Mouse (Mus musculus) midbrain, embryonic 15.5 days (tissue): Measurements from ENCODE around the gene Ptprm. TPM values are rescaled to one million over a fixed set of nuclear protein-coding genes. Genes with fewer than 3 reads are reported as not detected.

ENCODE experiments used
- ATAC-seq: fragments of 200-750 bp; cut with Nextera tagmentation; replicated peaks from 2 replicates; pipeline ENCODE4 v1.8.0; 2017; ENCODE audit warnings: moderate TSS enrichment
- H3K27ac ChIP-seq: fragments of 300-500 bp; sonication (generic); 2 replicates; pipeline ENCODE4 v1.5.1; 2015; ENCODE audit warnings: mild to moderate bottlenecking, inconsistent platforms
- H3K27me3 ChIP-seq: fragments of 300-500 bp; sonication (generic); replicated peaks from 2 replicates; pipeline ENCODE4 v1.6.1; 2015; ENCODE audit warnings: inconsistent platforms
- H3K36me3 ChIP-seq: fragments of 300-500 bp; sonication (generic); replicated peaks from 2 replicates; pipeline ENCODE4 v1.6.1; 2015; ENCODE audit warnings: inconsistent platforms
- H3K4me1 ChIP-seq: fragments of 300-500 bp; sonication (generic); 2 replicates; pipeline ENCODE4 v1.6.1; 2015; ENCODE audit warnings: inconsistent platforms
- H3K4me2 ChIP-seq: fragments of 300-500 bp; sonication (generic); 2 replicates; pipeline ENCODE4 v1.6.1; 2015; ENCODE audit warnings: inconsistent platforms, mild to moderate bottlenecking, moderate library complexity
- H3K4me3 ChIP-seq: fragments of 300-500 bp; sonication (generic); 2 replicates; pipeline ENCODE4 v1.5.1; 2015; ENCODE audit warnings: mild to moderate bottlenecking, inconsistent platforms
- H3K9ac ChIP-seq: fragments of 300-500 bp; sonication (generic); 2 replicates; pipeline ENCODE4 v1.6.1; 2015; ENCODE audit warnings: mild to moderate bottlenecking, inconsistent platforms
- H3K9me3 ChIP-seq: fragments of 300-500 bp; sonication (generic); 2 replicates; pipeline ENCODE4 v1.6.1; 2016; ENCODE audit warnings: inconsistent platforms
- WGBS: fragments of 180-500 bp; shearing (Covaris S2); methylation state at CpG from one replicate; pipeline ENCODE4 v1.1.7; 2015; ENCODE audit warnings: mixed read lengths; 5-methylcytosine and 5-hydroxymethylcytosine counted together
- polyA plus RNA-seq: library from polyadenylated mRNA; unstranded; fragments of >200 nt; fragmentation: Nextera tagmentation; extraction: Ambion mirVana; gene quantifications from 2 replicates; pipeline ENCODE4 v1.2.1, GENCODE M21; 2015

Ptprm gene
- polyA plus RNA-seq, 1 experiment from 2014 or later: 21.8 TPM

GRCm38 (mm10) chr17:66785586-66785985 is 568.7 kb downstream of the Ptprm start:
- H3K27ac ChIP-seq: no peak overlapping the region
- H3K4me2 ChIP-seq: no peak overlapping the region

GRCm38 (mm10) chr17:66783601-66784000 is 570.7 kb downstream of the Ptprm start:
- no peak overlapping the region for H3K4me2 ChIP-seq
- H3K27ac ChIP-seq: no peak overlapping the region
- H3K9me3 ChIP-seq: no peaks in the 10 kb centered on the region
- WGBS: 83% methylated on average over 4 of the region's 4 CpGs
- H3K36me3 ChIP-seq: no peaks in the 10 kb centered on the region
- no peak overlapping the region for H3K9ac ChIP-seq
- H3K4me1 ChIP-seq: peaks cover 21% of the 10 kb centered on the region
- H3K27me3 ChIP-seq: no peaks in the 10 kb centered on the region
- no peak overlapping the region for H3K4me3 ChIP-seq
- ATAC-seq: no peak

More at GRCm38 (mm10) chr17:66785586-66785985, 568.7 kb downstream of the Ptprm start:
- no peak for ATAC-seq
- peaks cover 21% of the 10 kb centered on the region for H3K4me1 ChIP-seq
- 85% methylated on average over 11 of the region's 11 CpGs for WGBS
- H3K9ac ChIP-seq: no peak overlapping the region
- no peaks in the 10 kb centered on the region for H3K36me3 ChIP-seq
- H3K9me3 ChIP-seq: no peaks in the 10 kb centered on the region
- no peaks in the 10 kb centered on the region for H3K27me3 ChIP-seq
- no peak overlapping the region for H3K4me3 ChIP-seq

GRCm38 (mm10) chr17:66783075-66783492 is 571.2 kb downstream of the Ptprm start:
- ATAC-seq: 0 out of 2 replicates have a peak, but pooled peaks have one; percentile 24
- H3K27me3 ChIP-seq: no peaks in the 10 kb centered on the region
- H3K4me2 ChIP-seq: no peak overlapping the region
- no peak overlapping the region for H3K4me3 ChIP-seq
- H3K4me1 ChIP-seq: peaks cover 21% of the 10 kb centered on the region
- WGBS: 39% methylated on average over 10 of the region's 10 CpGs
- H3K9ac ChIP-seq: no peak overlapping the region
- no peak overlapping the region for H3K27ac ChIP-seq
- no peaks in the 10 kb centered on the region for H3K9me3 ChIP-seq
- no peaks in the 10 kb centered on the region for H3K36me3 ChIP-seq

- no peaks in the 10 kb centered on the region for H3K9me3 ChIP-seq
- no peak overlapping the region for H3K4me3 ChIP-seq
- no peak overlapping the region for H3K27ac ChIP-seq
- no peaks in the 10 kb centered on the region for H3K27me3 ChIP-seq
- no peak for ATAC-seq
- H3K4me1 ChIP-seq: peaks cover 21% of the 10 kb centered on the region
- WGBS: 87% methylated on average over 3 of the region's 3 CpGs
- no peak overlapping the region for H3K9ac ChIP-seq
- H3K36me3 ChIP-seq: no peaks in the 10 kb centered on the region
- no peak overlapping the region for H3K4me2 ChIP-seq
Observed at GRCm38 (mm10) chr17:66781910-66782309, 572.3 kb downstream of the Ptprm start.

GRCm38 (mm10) chr17:66779026-66779425 is 575.2 kb downstream of the Ptprm start:
- H3K4me3 ChIP-seq: no peak overlapping the region
- no peaks in the 10 kb centered on the region for H3K36me3 ChIP-seq
- H3K9ac ChIP-seq: no peak overlapping the region
- H3K9me3 ChIP-seq: no peaks in the 10 kb centered on the region
- H3K27ac ChIP-seq: no peak overlapping the region
- peaks cover 17% of the 10 kb centered on the region for H3K4me1 ChIP-seq
- ATAC-seq: no peak
- whole genome bisulfite sequencing: 80% methylated on average over 1 of the region's 1 CpGs
- no peak overlapping the region for H3K4me2 ChIP-seq
- H3K27me3 ChIP-seq: no peaks in the 10 kb centered on the region

GRCm38 (mm10) chr17:66769365-66770363 is 584.6 kb downstream of the Ptprm start:
- peaks cover 10% of the 10 kb centered on the region; the same call in 1 of the 2 replicates for H3K4me1 ChIP-seq
- no peak overlapping the region for H3K9ac ChIP-seq
- no peak for ATAC-seq
- H3K36me3 ChIP-seq: no peaks in the 10 kb centered on the region
- H3K4me3 ChIP-seq: no peak overlapping the region
- no peaks in the 10 kb centered on the region for H3K9me3 ChIP-seq
- WGBS: 81% methylated on average over 14 of the region's 14 CpGs
- H3K27me3 ChIP-seq: no peaks in the 10 kb centered on the region
- no peak overlapping the region for H3K4me2 ChIP-seq
- no peak overlapping the region for H3K27ac ChIP-seq

GRCm38 (mm10) chr17:66768689-66769275 is 585.5 kb downstream of the Ptprm start:
- peak; percentile 39; the same call in 1 of the 2 replicates for ATAC-seq
- 0 out of 2 replicates have a peak overlapping the region, but pooled peaks have one; percentile 20 for H3K27ac ChIP-seq
- 32% methylated on average over 11 of the region's 11 CpGs for WGBS
- peaks cover 10% of the 10 kb centered on the region; the same call in 1 of the 2 replicates for H3K4me1 ChIP-seq
- no peaks in the 10 kb centered on the region for H3K9me3 ChIP-seq
- H3K27me3 ChIP-seq: no peaks in the 10 kb centered on the region
- H3K4me3 ChIP-seq: no peak overlapping the region
- no peak overlapping the region for H3K9ac ChIP-seq
- H3K36me3 ChIP-seq: no peaks in the 10 kb centered on the region
- no peak overlapping the region for H3K4me2 ChIP-seq

- WGBS: 89% methylated on average over 6 of the region's 6 CpGs
- H3K9me3 ChIP-seq: no peaks in the 10 kb centered on the region
Observed at GRCm38 (mm10) chr17:66766166-66766565, 588.1 kb downstream of the Ptprm start.

GRCm38 (mm10) chr17:66764435-66764834 is 589.8 kb downstream of the Ptprm start:
- H3K27ac ChIP-seq: no peak overlapping the region
- peaks cover 16% of the 10 kb centered on the region; the same call in 1 of the 2 replicates for H3K4me1 ChIP-seq
- H3K4me3 ChIP-seq: no peak overlapping the region
- ATAC-seq: no peak
- 63% methylated on average over 2 of the region's 2 CpGs for WGBS
- H3K4me2 ChIP-seq: no peak overlapping the region
- no peak overlapping the region for H3K9ac ChIP-seq
- H3K36me3 ChIP-seq: no peaks in the 10 kb centered on the region
- no peaks in the 10 kb centered on the region for H3K27me3 ChIP-seq
- H3K9me3 ChIP-seq: no peaks in the 10 kb centered on the region

More at GRCm38 (mm10) chr17:66766166-66766565, 588.1 kb downstream of the Ptprm start:
- H3K4me3 ChIP-seq: no peak overlapping the region
- no peak overlapping the region for H3K27ac ChIP-seq
- H3K4me2 ChIP-seq: no peak overlapping the region
- no peak overlapping the region for H3K9ac ChIP-seq
- H3K4me1 ChIP-seq: peaks cover 17% of the 10 kb centered on the region; the same call in 1 of the 2 replicates
- ATAC-seq: no peak
- no peaks in the 10 kb centered on the region for H3K27me3 ChIP-seq
- no peaks in the 10 kb centered on the region for H3K36me3 ChIP-seq

GRCm38 (mm10) chr17:66762716-66763115 is 591.5 kb downstream of the Ptprm start:
- WGBS: 84% methylated on average over 10 of the region's 10 CpGs
- ATAC-seq: no peak

GRCm38 (mm10) chr17:66761326-66762296 is 592.6 kb downstream of the Ptprm start:
- Histone ChIP-seq H3K4me1 (peaks cover 13% of the 10 kb centered on the region), H3K9me3 (no peaks in the 10 kb centered on the region), H3K4me2 (no peak overlapping the region), H3K27me3 (no peaks in the 10 kb centered on the region), H3K9ac (no peak overlapping the region), H3K36me3 (no peaks in the 10 kb centered on the region), H3K4me3 (no peak overlapping the region), H3K27ac (0 out of 2 replicates have a peak overlapping the region, but pooled peaks have one; percentile 12)
- peak; percentile 50 for ATAC-seq
- WGBS: 38% methylated on average over 26 of the region's 26 CpGs

More at GRCm38 (mm10) chr17:66762716-66763115, 591.5 kb downstream of the Ptprm start:
- H3K4me1 ChIP-seq: peaks cover 7% of the 10 kb centered on the region; the same call in 1 of the 2 replicates
- no peaks in the 10 kb centered on the region for H3K27me3 ChIP-seq
- no peak overlapping the region for H3K9ac ChIP-seq
- no peak overlapping the region for H3K4me2 ChIP-seq
- H3K36me3 ChIP-seq: no peaks in the 10 kb centered on the region
- no peak overlapping the region for H3K27ac ChIP-seq
- H3K9me3 ChIP-seq: no peaks in the 10 kb centered on the region
- H3K4me3 ChIP-seq: no peak overlapping the region
